Mouse (Mus musculus): Measurements from ENCODE around the gene Elovl7. TPM values are rescaled to one million over a fixed set of nuclear protein-coding genes. Genes with fewer than 3 reads are reported as not detected.

The Elovl7 gene
- 1 to 10 TPM; 9.0 to 9.9 (median 9.5) TPM for total RNA-seq (2022)

GRCm38 (mm10) chr13:108214081-108214484, at the start of gene Elovl7:
Gene Elovl7 (plus strand): TSS chr13:108214404.
- DNase-seq (ENCODE audit: low spot score in 2 of 2), result peak; percentile 51 to 80

GRCm38 (mm10) chr13:108164621-108165020, 49.6 kb upstream of the Elovl7 start:
- DNase-seq (ENCODE audit: low spot score in 2 of 2), result no peak

GRCm38 (mm10) chr13:108170002-108170401, 44.2 kb upstream of the Elovl7 start:
- no peak for DNase-seq (ENCODE audit: low spot score in 2 of 2)

GRCm38 (mm10) chr13:108170511-108170910, 43.7 kb upstream of the Elovl7 start:
- DNase-seq (ENCODE audit: low spot score in 2 of 2), result no peak

GRCm38 (mm10) chr13:108179618-108180017, 34.6 kb upstream of the Elovl7 start:
- no peak for DNase-seq (ENCODE audit: low spot score in 2 of 2)

- no peak for DNase-seq (ENCODE audit: low spot score in 2 of 2)
Observed at GRCm38 (mm10) chr13:108180821-108181220, 33.4 kb upstream of the Elovl7 start.

- DNase-seq (ENCODE audit: low spot score in 2 of 2), result no peak
Observed at GRCm38 (mm10) chr13:108184743-108185255, 29.4 kb upstream of the Elovl7 start.

GRCm38 (mm10) chr13:108185530-108185929, 28.7 kb upstream of the Elovl7 start:
- DNase-seq (ENCODE audit: low spot score in 2 of 2), result no peak

GRCm38 (mm10) chr13:108187994-108188393, 26.2 kb upstream of the Elovl7 start:
- DNase-seq (ENCODE audit: low spot score in 2 of 2), result no peak

GRCm38 (mm10) chr13:108191074-108191720, 23.0 kb upstream of the Elovl7 start:
- peak in 1 of 2 experiments; percentile 21 for DNase-seq (ENCODE audit: low spot score in 2 of 2)

GRCm38 (mm10) chr13:108195474-108195873, 18.7 kb upstream of the Elovl7 start:
- DNase-seq (ENCODE audit: low spot score in 2 of 2), result no peak

- DNase-seq (ENCODE audit: low spot score in 2 of 2), result no peak
Observed at GRCm38 (mm10) chr13:108204857-108205256, 9.3 kb upstream of the Elovl7 start.

- no peak for DNase-seq (ENCODE audit: low spot score in 2 of 2)
Observed at GRCm38 (mm10) chr13:108207447-108207846, 6.8 kb upstream of the Elovl7 start.

- DNase-seq (ENCODE audit: low spot score in 2 of 2), result no peak
Observed at GRCm38 (mm10) chr13:108208090-108208489, 6.1 kb upstream of the Elovl7 start.

- DNase-seq (ENCODE audit: low spot score in 2 of 2), result no peak
Observed at GRCm38 (mm10) chr13:108210960-108211359, 3.2 kb upstream of the Elovl7 start.

GRCm38 (mm10) chr13:108212397-108213018, 1.7 kb upstream of the Elovl7 start:
- DNase-seq (ENCODE audit: low spot score in 2 of 2), result no peak

GRCm38 (mm10) chr13:108214485-108215107, 392 bp downstream of the Elovl7 start:
- DNase-seq (ENCODE audit: low spot score in 2 of 2), result peak in 1 of 2 experiments; percentile 15

- no peak for DNase-seq (ENCODE audit: low spot score in 2 of 2)
Observed at GRCm38 (mm10) chr13:108215231-108215780, 1.1 kb downstream of the Elovl7 start.

GRCm38 (mm10) chr13:108219773-108220172, 5.6 kb downstream of the Elovl7 start:
- DNase-seq (ENCODE audit: low spot score in 2 of 2), result no peak

- DNase-seq (ENCODE audit: low spot score in 2 of 2), result no peak
Observed at GRCm38 (mm10) chr13:108229191-108229590, 15.0 kb downstream of the Elovl7 start.

GRCm38 (mm10) chr13:108229634-108230330, 15.6 kb downstream of the Elovl7 start:
- no peak for DNase-seq (ENCODE audit: low spot score in 2 of 2)
